Mouse (Mus musculus) testis, postnatal 14 days (tissue): ENCODE results near the gene Slc26a5.
A peak's percentile ranks its signal among the peaks of the same experiment; 100 is the strongest.

Experiments used
- DNase-seq: peaks from one replicate; pipeline ENCODE4 v3.0.0; 2021; ENCODE audit warnings: low spot score

Slc26a5 gene

DNA sequence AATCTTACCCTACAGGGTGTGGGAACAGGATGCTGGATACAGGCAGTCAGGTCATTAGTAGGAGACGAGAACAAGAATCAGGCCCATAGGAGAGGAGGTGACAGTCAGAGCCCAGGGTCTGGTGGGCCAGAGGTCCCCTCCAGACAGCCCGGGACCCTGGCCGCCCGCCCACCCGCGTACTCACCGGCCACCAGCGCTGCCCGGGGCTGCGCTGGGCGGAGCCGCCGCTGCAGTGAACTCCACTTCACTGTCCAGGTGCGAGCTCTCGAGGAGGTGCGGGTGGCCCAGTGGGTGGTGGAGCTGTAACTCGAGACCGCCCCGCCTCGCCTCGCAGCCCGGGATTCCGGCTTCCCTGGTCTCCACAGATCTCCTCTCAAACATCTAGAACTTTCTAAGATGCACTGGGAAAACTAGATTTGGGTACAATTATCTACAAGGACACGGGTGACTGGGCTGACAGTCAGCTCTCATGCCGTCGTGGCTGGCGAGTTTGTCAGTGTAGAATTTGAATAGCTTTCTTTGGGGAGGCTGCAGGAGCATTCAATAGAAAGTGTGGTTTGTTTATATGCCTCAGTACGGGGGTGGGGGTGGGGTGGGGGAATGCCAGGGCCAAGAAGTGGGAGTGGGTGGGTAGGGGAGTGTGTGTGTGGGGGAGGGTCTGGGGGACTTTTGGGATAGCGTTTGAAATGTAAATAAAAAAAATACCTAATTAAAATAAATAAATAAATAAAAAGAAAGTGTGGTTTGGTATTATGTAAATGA lies at the start of gene Slc26a5:
TSS of gene Slc26a5 (minus strand) at position 259 of the 762 bp plus-strand sequence.
- peak; percentile 19 for DNase-seq

DNA sequence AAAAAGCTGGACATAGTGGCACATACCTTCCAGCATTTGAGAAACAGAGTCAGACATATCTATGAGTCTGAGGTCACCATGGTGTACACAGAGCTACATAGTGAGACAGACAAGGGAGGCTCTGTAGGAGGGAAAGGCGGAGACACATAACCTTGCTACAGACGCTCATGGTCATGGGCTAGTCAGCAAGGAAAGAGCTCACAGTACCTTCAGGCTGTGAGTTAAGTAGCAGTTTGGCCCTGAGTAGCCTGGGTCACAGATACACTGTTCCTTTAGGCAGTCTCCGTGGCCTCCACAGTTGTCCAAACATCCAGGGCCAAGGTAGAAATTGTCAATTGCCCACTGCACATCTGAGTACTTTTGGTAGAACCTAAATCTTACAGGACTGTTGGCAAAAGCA lies 49.4 kb upstream of the Slc26a5 start:
- no peak for DNase-seq

DNA sequence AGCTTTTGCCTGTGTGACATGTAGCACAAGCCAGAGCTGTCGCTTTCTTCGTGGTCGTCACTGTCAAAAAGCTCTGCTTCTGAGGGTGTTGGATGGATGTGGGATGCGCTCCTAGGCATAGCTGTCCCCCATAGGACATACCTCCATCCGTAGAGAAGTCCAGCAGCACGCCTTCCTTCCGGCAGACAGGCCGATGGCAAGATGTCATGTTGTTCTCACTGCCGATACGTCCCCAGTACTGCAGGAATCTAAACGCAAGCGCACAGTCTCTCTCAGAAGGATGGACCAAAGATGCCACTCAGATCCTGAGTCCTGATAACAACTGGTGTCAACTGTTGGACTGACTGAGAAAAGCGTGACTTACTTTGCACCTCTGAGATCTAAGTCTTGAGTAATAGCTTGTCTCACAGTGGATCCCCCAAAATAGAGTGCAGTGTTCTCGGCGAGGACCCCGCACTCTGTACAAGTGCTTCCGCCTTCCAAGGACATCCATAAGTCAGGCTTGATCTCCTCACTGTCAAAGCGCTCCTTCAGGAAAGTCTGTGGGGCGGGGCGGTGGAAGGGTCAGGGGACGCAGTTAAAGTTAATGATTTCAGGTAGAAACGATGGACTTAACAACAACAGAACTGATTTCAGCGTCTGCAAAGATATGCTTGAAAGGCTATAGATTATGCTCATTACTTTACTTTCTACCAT lies 47.6 kb upstream of the Slc26a5 start:
- DNase-seq, result no peak

DNA sequence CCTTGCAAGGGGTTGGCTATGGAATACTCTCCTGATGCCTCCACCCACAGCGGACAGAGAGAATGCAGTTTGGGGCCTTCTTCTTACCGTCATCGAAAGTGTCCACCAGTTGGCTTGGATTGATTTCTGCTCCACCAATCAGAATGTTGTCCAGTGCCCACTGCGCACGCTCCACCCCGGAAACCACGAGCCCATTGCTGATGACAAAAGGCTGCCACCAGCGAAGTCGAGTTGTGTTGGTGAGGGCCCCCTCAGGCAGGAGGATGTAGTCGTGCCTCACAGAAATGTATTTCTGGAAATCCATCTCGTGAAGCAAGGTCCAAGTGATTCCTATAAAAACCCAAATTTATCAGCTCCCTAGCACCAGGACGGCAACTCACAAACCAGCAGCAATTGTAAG lies 45.3 kb upstream of the Slc26a5 start:
- peak; percentile 56 for DNase-seq

DNA sequence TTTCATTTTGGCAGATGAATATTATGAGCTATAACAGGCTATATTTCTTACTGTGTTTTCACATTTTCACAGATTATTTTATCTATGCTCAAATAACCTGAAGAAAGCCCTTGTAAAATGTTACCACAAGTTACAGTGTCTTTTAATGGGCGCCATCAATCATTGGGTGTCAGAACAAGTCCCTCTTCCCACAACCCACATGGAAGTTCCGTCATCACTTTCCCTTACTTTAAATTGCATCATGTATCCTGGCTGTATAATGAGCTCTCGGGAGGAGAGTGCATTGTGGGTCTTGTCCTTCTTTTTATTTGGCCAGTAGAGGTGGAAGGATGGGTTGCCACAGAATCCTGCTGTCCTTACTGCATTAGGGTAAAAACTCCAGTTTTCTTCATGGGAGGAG lies 44.3 kb upstream of the Slc26a5 start:
- no peak for DNase-seq

DNA sequence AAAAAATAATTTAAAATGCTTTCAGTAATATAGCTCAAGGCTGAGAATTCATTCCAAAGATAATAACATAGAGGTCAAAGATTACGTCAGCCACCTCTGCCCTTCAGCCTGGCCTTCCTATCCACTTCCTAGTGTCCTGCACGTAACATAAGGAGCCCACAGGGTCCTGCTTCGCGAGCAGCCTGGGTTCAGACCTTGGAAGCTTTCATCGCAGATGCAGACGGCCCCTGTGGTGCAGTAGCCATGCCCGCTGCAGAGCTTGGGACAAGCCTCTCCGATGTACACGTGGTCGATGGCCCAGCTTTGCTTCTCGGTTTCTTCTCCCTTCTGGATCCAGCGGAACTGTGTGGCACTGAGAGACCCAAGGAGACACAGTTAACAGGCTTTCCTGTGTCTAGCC lies 36.0 kb upstream of the Slc26a5 start:
- DNase-seq, result no peak

DNA sequence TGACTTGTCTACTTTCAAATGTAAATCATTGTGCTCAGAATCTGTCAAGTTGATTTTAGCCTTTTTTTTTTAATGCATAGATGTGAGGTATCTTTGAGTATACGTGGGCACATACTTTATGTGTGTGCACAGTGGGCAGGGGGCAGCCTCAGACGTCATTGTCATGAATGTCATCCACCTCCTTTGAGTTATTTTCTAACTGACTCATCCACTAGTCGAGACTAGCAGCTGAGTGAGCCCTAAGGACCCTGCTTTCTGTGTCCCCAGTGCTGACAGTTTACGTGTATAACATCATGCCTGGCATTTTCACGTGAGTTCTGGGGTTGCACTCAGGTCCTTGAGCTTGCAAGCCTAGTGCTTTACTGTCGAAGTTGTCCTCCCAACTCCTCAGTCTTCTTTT lies 35.5 kb upstream of the Slc26a5 start:
- no peak for DNase-seq

DNA sequence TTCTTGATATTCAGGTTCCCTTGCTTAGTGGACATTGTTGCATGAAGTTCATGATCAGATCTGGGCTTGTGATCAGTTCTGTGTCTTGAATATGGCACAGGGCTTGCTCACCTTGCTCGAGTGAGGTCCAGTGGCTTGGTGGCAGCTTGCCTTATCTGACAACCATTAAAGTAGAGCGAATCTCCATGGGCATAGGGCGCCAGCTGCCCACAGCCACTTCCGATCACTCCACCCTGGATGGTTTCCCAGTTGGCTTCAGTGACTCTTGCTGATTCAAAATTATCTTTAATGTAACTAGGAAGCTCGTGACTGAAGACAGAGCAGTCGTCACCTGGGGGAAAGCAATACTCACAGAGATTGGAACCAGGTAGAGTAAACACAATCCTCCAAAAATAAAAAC lies 33.5 kb upstream of the Slc26a5 start:
- DNase-seq, result no peak

DNA sequence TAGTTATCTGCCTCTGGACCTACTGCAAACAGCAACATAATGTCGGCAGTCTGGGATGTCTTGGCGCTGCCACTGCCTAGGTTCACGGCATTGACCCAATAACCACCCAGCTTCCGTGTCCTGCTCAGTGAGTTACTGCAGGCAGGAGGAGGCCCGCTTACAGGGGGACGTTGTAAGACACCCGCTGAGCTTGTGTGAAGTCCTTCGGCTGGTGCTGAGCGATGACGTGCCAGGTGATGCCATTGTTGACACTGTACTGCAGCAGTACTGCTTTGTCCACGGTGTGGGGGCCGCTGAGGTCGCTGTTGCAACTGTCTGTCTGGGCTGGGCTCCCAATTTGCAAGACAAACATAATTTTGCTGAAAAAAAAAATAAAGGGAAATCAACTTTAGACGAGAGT lies 31.2 kb upstream of the Slc26a5 start:
- DNase-seq, result no peak

DNA sequence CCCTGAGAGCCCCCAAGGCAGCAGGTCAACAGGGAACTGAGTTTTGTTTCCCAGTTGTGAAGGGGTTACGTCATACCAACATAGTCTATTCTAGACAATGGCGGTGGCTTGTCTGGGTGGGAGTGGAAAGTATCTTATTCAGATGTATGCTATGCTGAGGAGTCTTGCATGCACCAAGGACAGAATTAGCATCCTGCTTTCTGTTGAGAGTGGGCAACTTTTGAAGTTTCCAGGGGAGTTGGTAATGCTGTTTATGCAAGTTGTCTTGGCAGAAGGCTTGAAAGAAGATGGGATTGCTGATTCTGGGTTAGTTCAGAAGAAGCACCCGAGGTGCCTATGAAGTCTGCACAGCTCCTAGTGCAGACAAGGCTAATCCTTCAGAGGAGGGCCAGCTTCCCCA lies 28.8 kb upstream of the Slc26a5 start:
- DNase-seq, result no peak

DNA sequence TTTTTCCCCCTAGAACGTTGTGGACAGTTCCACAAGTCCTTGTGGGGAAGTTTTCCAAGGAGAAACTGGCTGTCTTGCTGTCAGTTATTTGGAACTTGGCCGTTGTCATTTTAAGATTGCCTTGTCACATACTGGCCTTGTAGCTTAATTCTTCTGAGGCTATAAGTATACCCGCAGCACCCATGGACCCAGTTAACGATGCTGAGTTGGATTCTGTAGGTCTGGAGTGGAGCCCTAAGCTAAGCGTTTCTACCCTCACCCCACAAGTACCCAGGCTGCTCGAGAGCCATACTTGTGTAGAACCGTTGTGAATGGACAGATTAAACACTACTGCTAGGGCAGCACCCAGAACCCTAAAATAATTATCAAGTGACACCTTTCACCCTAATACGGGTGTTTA lies 1.3 kb upstream of the Slc26a5 start:
- no peak for DNase-seq

DNA sequence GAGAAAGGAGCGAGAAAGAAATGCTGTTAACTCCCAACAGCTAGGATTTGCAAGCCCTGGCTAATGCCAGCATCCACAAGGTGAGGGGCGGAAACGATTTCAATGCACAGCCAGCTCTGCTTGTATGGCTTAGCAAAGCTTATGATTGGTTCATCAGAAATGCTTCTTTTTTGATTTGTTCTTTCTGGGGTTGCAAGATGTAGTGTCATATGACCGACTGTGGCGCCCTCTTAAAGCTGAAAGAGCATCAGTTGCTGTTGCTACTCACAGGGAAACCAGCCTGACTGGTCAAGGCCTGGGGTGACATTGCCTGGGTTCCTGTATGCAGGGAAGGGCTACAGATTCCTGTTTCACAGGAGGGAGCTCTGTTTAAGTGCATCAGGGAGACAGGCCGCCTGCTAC lies 908 bp upstream of the Slc26a5 start:
- DNase-seq, result no peak

DNA sequence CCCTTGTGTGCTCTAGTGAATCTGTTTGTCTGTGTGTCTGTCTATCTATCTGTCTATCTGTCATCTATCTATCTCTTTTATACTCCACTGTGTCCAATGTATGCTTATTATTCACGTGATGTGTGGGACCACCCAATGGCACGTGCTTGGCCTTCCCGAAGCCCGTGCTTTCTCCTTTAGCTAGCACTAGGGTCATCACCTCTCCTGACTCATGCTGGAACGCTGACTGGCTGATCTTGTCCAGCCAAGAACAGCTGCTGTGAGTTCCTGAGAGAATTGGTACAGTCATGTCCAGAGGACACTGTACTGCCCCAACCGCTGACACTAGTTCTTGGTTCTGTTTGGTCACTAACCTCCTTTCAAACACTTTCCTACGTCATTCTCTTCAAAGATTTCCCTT lies 6.8 kb downstream of the Slc26a5 start:
- DNase-seq, result no peak

DNA sequence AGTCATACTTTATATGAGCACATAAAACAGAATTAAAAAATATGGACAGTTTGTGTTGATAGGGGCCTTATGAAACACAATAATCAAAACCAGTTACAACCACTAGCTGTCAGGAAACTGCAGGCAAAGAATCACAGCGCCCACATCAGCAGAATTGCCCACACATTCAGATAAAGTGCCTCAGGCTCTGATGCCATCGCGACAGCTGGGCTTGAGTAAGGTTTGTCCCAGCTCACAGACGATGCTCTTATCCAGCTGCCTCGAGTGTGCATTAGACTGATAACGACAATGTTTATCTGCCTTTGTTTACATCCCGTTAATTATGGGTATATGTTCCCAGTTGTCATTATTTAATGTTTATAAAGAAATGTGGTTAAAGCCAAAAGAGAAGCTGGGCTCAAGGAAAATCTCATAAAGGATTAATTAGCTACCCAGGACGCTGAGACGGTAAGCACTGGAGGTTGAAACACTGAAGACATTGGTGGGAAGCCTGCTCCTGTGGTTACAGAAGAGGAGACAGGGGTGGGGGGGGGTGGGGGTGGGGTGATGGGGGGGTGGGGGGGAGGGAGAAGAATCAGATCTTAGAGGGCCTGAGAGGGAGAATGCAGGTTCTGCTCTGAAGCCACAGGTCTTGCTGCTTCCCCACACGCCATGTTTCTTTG lies 13.6 kb downstream of the Slc26a5 start:
- DNase-seq, result no peak

DNA sequence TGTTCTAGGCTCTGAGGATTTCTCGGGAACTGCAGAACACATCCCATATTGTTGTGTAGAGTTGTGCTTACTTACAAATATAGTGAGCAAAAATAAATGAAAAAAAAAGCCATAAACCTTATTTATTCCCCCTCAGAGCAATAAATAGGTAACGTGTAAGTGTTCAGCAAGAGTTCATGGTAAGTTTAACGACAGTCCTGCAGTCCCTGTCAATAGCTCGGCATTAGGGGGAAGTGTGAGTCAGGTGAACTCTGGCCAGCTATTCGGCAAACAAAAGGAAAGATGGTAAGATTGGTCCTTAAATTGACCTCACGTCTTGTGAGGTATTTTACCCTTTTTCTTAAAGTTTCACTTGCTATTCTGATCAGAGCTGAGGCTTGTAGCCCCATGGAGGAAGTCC lies 18.0 kb downstream of the Slc26a5 start:
- DNase-seq, result no peak

DNA sequence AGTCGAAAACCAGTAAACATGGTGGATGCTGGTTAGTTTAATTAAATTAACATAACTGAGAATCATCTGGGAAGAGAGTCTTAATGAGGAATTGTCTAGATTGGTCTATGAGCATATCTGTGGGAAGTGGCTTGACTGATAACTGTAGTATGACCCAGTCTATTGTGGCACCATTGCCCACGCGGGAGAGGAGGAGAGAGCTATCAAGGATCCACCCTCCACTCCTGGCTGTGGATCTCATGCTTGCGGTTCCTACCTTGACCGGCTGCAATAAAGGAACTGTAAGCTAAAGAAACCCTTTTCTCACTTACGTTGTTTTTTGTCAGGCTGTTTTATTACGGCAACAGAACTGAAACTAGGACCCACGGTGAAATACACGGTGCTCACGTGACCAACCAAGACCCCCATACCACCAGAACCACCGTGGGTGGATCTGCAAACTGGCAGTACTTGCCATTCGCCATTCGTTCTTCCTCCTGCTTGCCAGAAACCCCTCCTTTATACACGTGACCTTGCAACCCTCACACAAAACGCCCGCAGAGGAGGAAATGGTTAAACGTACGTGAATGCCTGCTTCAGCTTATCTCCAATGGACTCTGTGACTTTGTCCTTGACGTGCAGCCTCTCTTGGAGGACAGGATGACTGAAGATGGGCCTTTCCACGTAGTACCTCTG lies 18.7 kb downstream of the Slc26a5 start:
- DNase-seq, result no peak

DNA sequence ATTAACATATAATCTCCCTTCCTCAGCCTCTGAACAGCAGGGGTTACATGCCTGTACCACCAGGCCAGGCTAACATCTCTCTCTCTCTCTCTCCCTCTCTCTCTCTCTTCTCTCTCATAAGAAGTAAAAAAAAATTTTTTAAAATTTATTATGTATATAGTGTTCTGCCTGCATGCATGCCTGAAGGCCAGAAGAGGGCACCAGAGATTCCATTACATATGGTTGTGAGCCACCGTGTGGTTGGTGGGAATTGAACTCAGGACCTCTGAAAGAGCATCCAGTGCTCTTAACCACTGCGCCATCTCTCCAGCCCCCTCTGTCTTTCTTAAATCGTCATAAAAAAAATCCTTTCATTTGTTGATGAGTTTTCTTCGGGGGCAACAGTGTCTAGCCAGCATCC lies 20.7 kb downstream of the Slc26a5 start:
- DNase-seq, result no peak

DNA sequence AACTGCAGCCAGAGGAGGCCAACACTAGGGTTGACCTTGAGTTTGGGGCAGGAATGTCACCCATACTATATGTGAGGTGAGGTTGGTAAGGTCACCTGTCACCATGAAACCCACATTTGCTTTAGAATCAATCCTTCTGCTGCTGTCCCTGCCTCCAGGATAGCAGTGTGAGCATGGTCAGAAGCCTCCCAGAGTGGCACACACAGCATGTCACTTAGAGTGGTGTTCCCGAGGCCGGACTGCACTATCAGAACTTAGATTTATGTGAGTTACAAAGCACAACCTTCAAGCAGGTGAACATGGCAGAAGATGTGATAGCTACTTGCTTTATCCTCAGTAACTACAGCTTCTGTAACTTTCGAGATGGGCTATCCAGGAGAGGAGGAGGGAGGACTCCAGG lies 33.6 kb downstream of the Slc26a5 start:
- DNase-seq, result no peak

DNA sequence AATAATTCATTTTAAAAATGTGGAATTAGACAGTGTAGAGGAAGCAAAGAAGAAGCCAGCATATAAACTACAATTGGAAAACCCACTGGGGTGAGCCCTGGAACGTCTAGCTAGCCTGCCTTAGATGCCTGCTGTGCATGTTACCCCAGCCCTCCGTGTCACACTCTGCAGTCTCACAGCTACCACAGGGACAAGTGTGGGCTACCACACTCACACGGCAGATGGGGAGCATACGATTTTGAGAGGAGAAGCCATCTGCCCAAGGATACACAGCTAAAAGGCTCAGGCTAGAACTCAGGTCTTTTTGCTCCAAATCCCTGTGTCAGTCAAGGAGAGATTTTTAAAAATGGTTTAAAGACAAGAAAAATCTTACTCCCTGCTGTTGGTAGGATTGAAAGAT lies 36.5 kb downstream of the Slc26a5 start:
- no peak for DNase-seq

DNA sequence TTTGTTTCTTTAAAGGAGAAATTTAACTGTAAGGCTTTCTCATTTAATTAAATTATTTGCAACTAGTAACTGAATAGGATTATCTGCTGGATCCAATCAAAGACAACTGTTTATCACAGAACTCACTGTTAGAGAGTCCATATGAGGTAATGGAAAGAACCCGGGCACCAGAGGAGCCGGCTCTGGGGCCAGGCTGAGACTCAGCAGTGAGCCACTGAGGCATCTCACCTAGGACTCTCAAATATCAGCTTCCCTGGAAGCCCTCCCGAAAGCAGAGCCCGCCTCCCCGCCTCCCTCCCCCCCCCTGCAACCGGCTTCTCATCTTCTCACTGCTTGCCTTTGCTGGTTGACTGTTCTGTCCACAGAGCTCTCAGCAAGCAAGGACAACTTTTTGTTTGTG lies 37.8 kb downstream of the Slc26a5 start:
- no peak for DNase-seq

DNA sequence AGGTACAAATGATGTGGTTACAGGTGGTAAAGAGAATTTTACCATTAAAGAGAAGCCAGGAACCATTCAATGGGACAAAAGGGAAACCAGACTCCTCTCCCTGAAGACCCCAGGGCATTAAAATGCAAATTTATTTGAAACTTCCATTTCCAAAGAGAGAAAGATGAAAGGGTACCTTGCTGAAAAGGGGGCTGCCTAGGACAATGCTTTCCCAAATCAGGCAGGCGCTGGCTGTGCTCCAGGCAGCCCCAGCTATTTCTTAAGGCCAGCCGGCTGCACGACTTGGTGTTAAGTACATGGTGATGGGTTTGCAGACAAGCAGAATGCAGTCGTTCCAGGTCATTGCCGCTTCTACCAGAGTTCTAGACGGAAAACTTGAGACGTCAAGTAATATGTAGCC lies 39.0 kb downstream of the Slc26a5 start:
- DNase-seq, result no peak

DNA sequence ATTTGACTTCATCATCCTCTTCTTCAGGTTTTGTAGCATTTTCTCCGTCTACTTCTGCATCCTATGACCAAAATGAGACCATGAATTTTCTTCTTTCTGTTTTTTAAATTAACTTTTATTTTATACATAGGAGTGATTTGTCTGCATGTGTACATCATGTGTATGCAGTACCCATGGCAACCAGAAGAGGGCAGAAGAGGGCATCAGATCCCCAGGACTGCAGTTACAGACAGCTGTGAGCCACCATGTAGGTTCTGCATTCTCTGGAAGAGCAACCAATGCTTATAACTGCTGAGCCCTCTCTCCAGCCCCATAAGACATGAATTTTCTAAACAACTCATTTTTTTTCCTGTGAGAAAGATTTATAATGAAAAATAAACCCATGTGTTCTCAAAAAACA lies 51.4 kb downstream of the Slc26a5 start:
- peak; percentile 56 for DNase-seq

DNA sequence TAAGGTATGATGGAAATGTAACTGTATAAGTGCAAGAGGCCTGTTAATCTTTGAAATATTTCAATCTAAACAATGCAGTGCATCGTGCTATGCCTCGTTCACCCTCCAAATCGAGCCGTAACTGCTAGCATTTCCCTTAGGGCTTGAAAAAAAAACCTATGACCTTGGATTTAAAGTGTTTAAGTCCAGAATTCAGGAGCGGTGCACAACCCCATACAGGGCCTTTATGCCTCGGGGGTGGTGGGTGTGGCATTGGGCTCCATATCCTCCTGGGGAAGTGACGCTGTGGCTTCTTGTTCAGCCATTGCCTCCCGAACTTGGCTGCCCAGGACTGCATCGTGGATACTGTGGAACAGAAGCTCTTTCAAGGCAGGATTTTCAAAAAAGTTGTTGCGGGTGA lies 54.5 kb downstream of the Slc26a5 start:
- DNase-seq, result no peak
